Mouse (Mus musculus) ES-CJ7 (cell line): ENCODE results near the gene E430018J23Rik.
"Not testable (repeated sequence)": the region's sequence is repeated elsewhere in the genome, so short reads cannot be mapped to it uniquely, and the experiment has no call there.

Source experiments
- DNase-seq: peaks from one replicate; pipeline ENCODE4 v3.0.0; 2011; ENCODE audit warnings: low read depth, low spot score

E430018J23Rik gene

GRCm38 (mm10) chr7:127342332-127342731, 51.1 kb downstream of the E430018J23Rik start:
- DNase-seq: peak; percentile 51

GRCm38 (mm10) chr7:127341861-127342260, 51.6 kb downstream of the E430018J23Rik start:
- not testable (repeated sequence) for DNase-seq

GRCm38 (mm10) chr7:127341356-127341755, 52.1 kb downstream of the E430018J23Rik start:
- no peak for DNase-seq
